Mouse (Mus musculus): ENCODE results near the gene Ppm1m. TPM values are rescaled to one million over a fixed set of nuclear protein-coding genes. Genes with fewer than 3 reads are reported as not detected.
"Not testable (repeated sequence)": the region's sequence is repeated elsewhere in the genome, so short reads cannot be mapped to it uniquely, and the experiment has no call there.

Gene Ppm1m
- total and polyA plus RNA-seq, 3 experiments: 84.6 to 216 (median 135) TPM

GRCm38 (mm10) chr9:106193930-106194807 is 5.4 kb downstream of the Ppm1m start:
- no peak for DNase-seq

- DNase-seq: no peak
These were observed 6.5 kb downstream of the Ppm1m start for GRCm38 (mm10) chr9:106192998-106193397.

- no peak for DNase-seq
These were observed 7.5 kb downstream of the Ppm1m start for GRCm38 (mm10) chr9:106192024-106192423.

GRCm38 (mm10) chr9:106191355-106191754 is 8.2 kb downstream of the Ppm1m start:
- DNase-seq: peak; percentile 56

- no peak for DNase-seq
These were observed 15.6 kb downstream of the Ppm1m start for GRCm38 (mm10) chr9:106183996-106184395.

GRCm38 (mm10) chr9:106182146-106182545 is 17.4 kb downstream of the Ppm1m start:
- DNase-seq: no peak

- DNase-seq: no peak
These were observed 19.6 kb downstream of the Ppm1m start for GRCm38 (mm10) chr9:106179964-106180363.

GRCm38 (mm10) chr9:106179454-106179853 is 20.1 kb downstream of the Ppm1m start:
- no peak for DNase-seq

- DNase-seq: no peak
These were observed 21.7 kb downstream of the Ppm1m start for GRCm38 (mm10) chr9:106177799-106178198.

GRCm38 (mm10) chr9:106176769-106177168 is 22.8 kb downstream of the Ppm1m start:
- no peak for DNase-seq

GRCm38 (mm10) chr9:106175552-106176200 is 23.9 kb downstream of the Ppm1m start:
- no peak for DNase-seq

- DNase-seq: no peak
These were observed 26.2 kb downstream of the Ppm1m start for GRCm38 (mm10) chr9:106173363-106173762.

GRCm38 (mm10) chr9:106172527-106172926 is 27.0 kb downstream of the Ppm1m start:
- no peak for DNase-seq

- DNase-seq: peak; percentile 90
These were observed 28.0 kb downstream of the Ppm1m start for GRCm38 (mm10) chr9:106171346-106172158.

GRCm38 (mm10) chr9:106170556-106171345 is 28.8 kb downstream of the Ppm1m start, which contains the start of gene Wdr82:
Wdr82 (plus strand) TSS chr9:106170928.
- DNase-seq: peak; percentile 93

- DNase-seq: no peak
These were observed 29.6 kb downstream of the Ppm1m start for GRCm38 (mm10) chr9:106169917-106170316.

- not testable (repeated sequence) for DNase-seq
These were observed 30.5 kb downstream of the Ppm1m start for GRCm38 (mm10) chr9:106169006-106169405.

GRCm38 (mm10) chr9:106167703-106168102 is 31.8 kb downstream of the Ppm1m start:
- no peak for DNase-seq

- no peak for DNase-seq
These were observed 32.3 kb downstream of the Ppm1m start for GRCm38 (mm10) chr9:106167241-106167640.

- DNase-seq: no peak
These were observed 32.8 kb downstream of the Ppm1m start for GRCm38 (mm10) chr9:106166709-106167108.

GRCm38 (mm10) chr9:106160426-106160825 is 39.1 kb downstream of the Ppm1m start:
- no peak for DNase-seq
